Mouse (Mus musculus): ENCODE measurements at regions not wholly inside any gene's neighbourhood (a gene's known extent, or its start where the extent isn't known, plus 50 kb on each side); places are given as distances from the start of the nearest gene placed in this dataset.
A peak's percentile ranks its signal among the peaks of the same experiment; 100 is the strongest.

- H3K9me3 ChIP-seq (replicated peaks; ENCODE audit: insufficient read depth, low read length) = no peaks in the 10 kb centered on the region
- no peak for DNase-seq (ENCODE audit: low read depth, low spot score)
Observed at GRCm38 (mm10) chr13:5714191-5714591, 147.1 kb upstream of the Klf6 start.

GRCm38 (mm10) chr13:5714793-5715192 lies 146.5 kb upstream of the Klf6 start:
- Histone ChIP-seq H3K9me3 (replicated peaks; ENCODE audit: insufficient read depth, low read length) (no peaks in the 10 kb centered on the region), H3K4me3 (ENCODE audit: control insufficient read depth in 1 of 2, insufficient read depth in 1 of 2, low read depth in 2 of 2, low read length in 2 of 2) (no peak overlapping the region), H3K36me3 (ENCODE audit: control insufficient read depth in 1 of 2, insufficient read depth in 2 of 2, low read length in 2 of 2) (no peaks in the 10 kb centered on the region), H3K4me1 (ENCODE audit: control insufficient read depth in 1 of 2, insufficient read depth in 2 of 2, low read length in 2 of 2) (no peaks in the 10 kb centered on the region), H3K27me3 (ENCODE audit: control insufficient read depth in 1 of 2, insufficient read depth in 2 of 2, low read length in 2 of 2) (no peaks in the 10 kb centered on the region), H3K27ac (ENCODE audit: control insufficient read depth, low read depth, low read length) (no peak overlapping the region), H3K79me2 (ENCODE audit: control insufficient read depth, insufficient read depth, low read length, poor library complexity) (no peaks in the 10 kb centered on the region), H3K9ac (ENCODE audit: control insufficient read depth, low read depth, low read length, poor library complexity, severe bottlenecking) (no peak overlapping the region)
- TF ChIP-seq GATA1 (IDR thresholded peaks at IDR 0.05; ENCODE audit: low read depth, low read length) = no peak
- TF ChIP-seq NELFE (IDR thresholded peaks at IDR 0.05; ENCODE audit: low read depth, low read length) = no peak
- no peak for TF ChIP-seq RCOR1 (IDR thresholded peaks at IDR 0.05; ENCODE audit: low read depth, low read length)
- no peak for TF ChIP-seq MYC (IDR thresholded peaks at IDR 0.05; ENCODE audit: low read depth, low read length)
- no peak for TF ChIP-seq ZKSCAN1 (IDR thresholded peaks at IDR 0.05; ENCODE audit: low read depth, low read length)
- no peak for DNase-seq (ENCODE audit: low read depth, low spot score)

More at GRCm38 (mm10) chr13:5714191-5714591, 147.1 kb upstream of the Klf6 start:
- no peaks in the 10 kb centered on the region for H3K4me1 ChIP-seq (ENCODE audit: control insufficient read depth in 1 of 2, insufficient read depth in 2 of 2, low read length in 2 of 2)
- TF ChIP-seq POLR2AphosphoS2 (IDR thresholded peaks at IDR 0.05; ENCODE audit: low read length) (no peak), ZMIZ1 (IDR thresholded peaks at IDR 0.05; ENCODE audit: low read depth, low read length) (no peak), EP300 (IDR thresholded peaks at IDR 0.05; ENCODE audit: low read depth in 1 of 2, low read length in 2 of 2) (no peak), MEF2A (IDR thresholded peaks at IDR 0.05; ENCODE audit: extremely low read depth, insufficient replicate concordance, low read depth, low read length, poor library complexity, severe bottlenecking) (no peak), MAX (IDR thresholded peaks at IDR 0.05; ENCODE audit: low read length) (no peak), HCFC1 (IDR thresholded peaks at IDR 0.05; ENCODE audit: low read depth, low read length) (no peak), ZNF384 (IDR thresholded peaks at IDR 0.05; ENCODE audit: low read depth, low read length) (no peak)
- H3K27ac ChIP-seq (ENCODE audit: control insufficient read depth, low read depth, low read length) = no peak overlapping the region
- H3K27me3 ChIP-seq (ENCODE audit: control insufficient read depth in 1 of 2, insufficient read depth in 2 of 2, low read length in 2 of 2) = no peaks in the 10 kb centered on the region
- no peaks in the 10 kb centered on the region for H3K36me3 ChIP-seq (ENCODE audit: control insufficient read depth in 1 of 2, insufficient read depth in 2 of 2, low read length in 2 of 2)
- no peak overlapping the region for H3K9ac ChIP-seq (ENCODE audit: control insufficient read depth, low read depth, low read length, poor library complexity, severe bottlenecking)
- peak overlapping the region; percentile 25 to 35; a peak in 2 of 4 replicates for H3K4me3 ChIP-seq (ENCODE audit: control insufficient read depth in 1 of 2, insufficient read depth in 1 of 2, low read depth in 2 of 2, low read length in 2 of 2)
- no peaks in the 10 kb centered on the region for H3K79me2 ChIP-seq (ENCODE audit: control insufficient read depth, insufficient read depth, low read length, poor library complexity)

DNA sequence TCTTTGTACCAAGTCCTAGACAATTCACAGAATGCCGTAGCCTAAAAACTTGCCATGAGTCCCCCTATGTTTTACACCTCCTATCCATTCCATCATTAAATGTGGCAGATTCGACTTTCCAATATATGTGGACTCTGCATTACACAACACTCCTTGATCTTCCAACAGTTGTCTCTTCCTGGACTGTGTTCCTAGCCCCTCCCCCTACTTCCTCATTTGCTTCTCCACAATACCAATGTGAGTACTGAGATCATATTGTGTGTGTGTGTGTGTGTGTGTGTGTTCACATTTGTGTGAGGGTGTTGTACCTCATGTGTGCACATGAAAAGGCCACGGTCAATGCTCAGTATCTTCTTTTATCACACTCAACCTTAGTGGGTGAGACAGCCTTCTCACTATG lies 144.5 kb upstream of the Klf6 start:
- Histone ChIP-seq H3K27ac (ENCODE audit: control insufficient read depth, low read depth, low read length) (no peak overlapping the region), H3K79me2 (ENCODE audit: control insufficient read depth, insufficient read depth, low read length, poor library complexity) (no peaks in the 10 kb centered on the region), H3K27me3 (ENCODE audit: control insufficient read depth in 1 of 2, insufficient read depth in 2 of 2, low read length in 2 of 2) (no peaks in the 10 kb centered on the region), H3K4me3 (ENCODE audit: control insufficient read depth in 1 of 2, insufficient read depth in 1 of 2, low read depth in 2 of 2, low read length in 2 of 2) (no peak overlapping the region), H3K4me1 (ENCODE audit: control insufficient read depth in 1 of 2, insufficient read depth in 2 of 2, low read length in 2 of 2) (no peaks in the 10 kb centered on the region), H3K36me3 (ENCODE audit: control insufficient read depth in 1 of 2, insufficient read depth in 2 of 2, low read length in 2 of 2) (no peaks in the 10 kb centered on the region), H3K9me3 (replicated peaks; ENCODE audit: insufficient read depth, low read length) (no peaks in the 10 kb centered on the region), H3K9ac (ENCODE audit: control insufficient read depth, low read depth, low read length, poor library complexity, severe bottlenecking) (no peak overlapping the region)
- DNase-seq (ENCODE audit: low read depth, low spot score) = peak; percentile 29
- TF ChIP-seq UBTF (IDR thresholded peaks at IDR 0.05; ENCODE audit: borderline replicate concordance, insufficient read depth, low read depth, low read length) (no peak), CHD2 (IDR thresholded peaks at IDR 0.05; ENCODE audit: low read length) (no peak), BHLHE40 (IDR thresholded peaks at IDR 0.05; ENCODE audit: borderline replicate concordance, low read depth, low read length) (no peak), MYC (IDR thresholded peaks at IDR 0.05; ENCODE audit: low read depth, low read length) (no peak), ZC3H11A (IDR thresholded peaks at IDR 0.05; ENCODE audit: low read depth, low read length) (no peak), MXI1 (IDR thresholded peaks at IDR 0.05; ENCODE audit: low read depth, low read length) (no peak), SIN3A (IDR thresholded peaks at IDR 0.05; ENCODE audit: low read length) (no peak), NRF1 (IDR thresholded peaks at IDR 0.05; ENCODE audit: insufficient read depth, low read depth, low read length, poor library complexity, severe bottlenecking) (no peak)

All from MEL (cell line).